Mouse (Mus musculus) C2C12 (cell line): ENCODE measurements around the gene Ank3.

Experiments
- CEBPB ChIP-seq: IDR thresholded peaks from one replicate; pipeline ENCODE4 v1.6.1; 2011; ENCODE audit warnings: low read depth, mild to moderate bottlenecking, control low read depth, moderate library complexity
- CTCF ChIP-seq: IDR thresholded peaks from one replicate; pipeline ENCODE4 v1.5.1; 2011; ENCODE audit not compliant: control insufficient read depth, insufficient read depth, insufficient read length

DNA sequence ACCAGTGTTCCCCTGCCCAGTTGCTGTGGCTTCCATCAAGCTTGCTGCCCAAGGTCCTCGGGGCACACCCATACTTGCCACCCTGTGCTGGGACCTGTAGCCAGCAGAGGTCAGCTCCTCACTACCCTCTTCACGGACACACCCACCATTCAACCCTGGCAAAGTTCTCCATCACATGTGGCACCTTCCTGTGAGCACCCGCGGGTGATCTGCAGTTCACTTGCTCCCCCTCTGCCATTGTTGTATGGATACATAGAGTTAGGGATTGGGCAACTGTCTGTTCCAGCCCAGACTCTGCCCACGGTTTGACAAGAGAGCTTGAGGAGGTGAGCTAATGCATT is 520.5 kb downstream of the Ank3 start:
- TF ChIP-seq CTCF (no peak), CEBPB (no peak)
